Mouse (Mus musculus) monocyte, adult 5-6 weeks (primary cell): ENCODE data around the gene Pth. TPM values are rescaled to one million over a fixed set of nuclear protein-coding genes. Genes with fewer than 3 reads are reported as not detected.

Experiments
- ATAC-seq: fragments of 153-309, 156-312 bp; replicated peaks from 2 replicates; pipeline ENCODE4 v1.8.0; 2017; ENCODE audit warnings: mild to moderate bottlenecking; ENCODE audit not compliant: low TSS enrichment, insufficient number of reproducible peaks, severe bottlenecking, poor library complexity, low FRiP score
- total RNA-seq: library from RNA; stranded (forward); fragments of 200-1000, 200-491, 200-594 nt; gene quantifications from 3 replicates; pipeline ENCODE4 v1.2.3, GENCODE M21; 2017

Pth gene
- total RNA-seq, 1 experiment from 2014 or later = not detected

DNA sequence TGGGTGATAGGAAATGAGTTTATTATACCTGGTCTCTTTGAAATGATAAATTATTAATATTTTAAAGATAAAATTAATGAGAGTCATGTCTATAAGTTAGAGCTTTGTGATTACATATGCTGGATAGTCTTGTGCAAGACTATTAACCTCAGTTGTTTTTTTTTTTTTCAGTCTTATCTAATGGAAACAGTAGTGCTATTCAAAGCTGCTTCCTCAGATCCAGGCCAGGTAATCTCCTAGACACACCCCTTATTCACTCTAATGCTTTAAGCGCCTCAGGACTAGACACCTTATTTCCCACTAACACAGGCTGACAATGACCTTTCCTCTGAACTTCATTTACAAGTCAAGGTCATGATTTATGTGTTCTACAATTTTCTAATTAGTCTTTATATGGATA lies 39.3 kb downstream of the Pth start:
- no peak for ATAC-seq

DNA sequence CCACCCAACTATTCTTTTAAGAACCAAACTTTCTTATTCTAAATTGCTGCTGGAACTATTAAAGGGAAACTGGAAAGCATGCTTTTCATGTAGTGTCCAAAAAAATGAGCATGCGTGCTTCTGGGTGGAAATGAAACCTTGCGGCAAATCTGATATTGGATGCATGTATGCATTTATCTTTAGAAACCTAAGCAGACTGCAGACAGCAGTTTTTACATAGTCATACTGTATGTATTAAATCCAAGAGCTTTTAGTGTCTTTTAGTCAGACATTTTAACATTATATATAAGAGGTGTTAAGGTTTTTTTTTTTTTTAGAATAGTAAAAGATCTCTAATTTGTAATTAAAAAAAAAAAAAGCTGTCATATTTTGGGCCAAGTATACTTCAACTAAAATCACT lies 40.7 kb downstream of the Pth start:
- ATAC-seq = no peak

DNA sequence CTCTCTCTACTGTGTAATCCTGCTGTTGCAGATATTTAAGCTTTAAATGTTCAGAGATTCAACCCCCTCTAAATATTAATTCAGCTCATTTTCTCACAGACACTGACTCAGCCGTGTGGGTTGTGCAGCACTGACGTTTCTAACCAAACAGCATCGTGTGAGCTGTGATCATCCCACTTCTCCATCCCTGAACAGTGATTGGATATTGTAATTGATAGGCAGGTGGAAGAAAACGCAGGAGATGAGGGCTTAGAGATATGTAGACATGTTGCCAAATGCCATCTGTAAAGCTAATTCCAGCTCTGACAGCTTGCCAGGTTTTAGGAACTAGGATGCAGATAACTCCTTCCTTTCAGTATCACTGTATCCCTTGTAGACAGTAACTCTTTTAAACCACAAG lies 41.1 kb downstream of the Pth start:
- ATAC-seq = no peak

Other genes with a start within 250 kb of the Pth start
- gene Arntl, start 181.1 kb downstream of the Pth start, total RNA-seq = 15.8 to 26.0 TPM (median 17.3 TPM) in 3 replicates
- 35.7 to 44.4 TPM (median 35.9 TPM) in 3 replicates for gene Btbd10, start 19.2 kb downstream of the Pth start, total RNA-seq
- 182 to 213 TPM (median 206 TPM) in 3 replicates for gene Far1, start 125.3 kb upstream of the Pth start, total RNA-seq